Mouse (Mus musculus) ovary, postnatal 14 days (tissue): ENCODE measurements around the gene Dnajc17.

Experiments
- DNase-seq: peaks from one replicate; pipeline ENCODE4 v3.0.0; 2022; ENCODE audit warnings: low spot score

Dnajc17 gene

DNA sequence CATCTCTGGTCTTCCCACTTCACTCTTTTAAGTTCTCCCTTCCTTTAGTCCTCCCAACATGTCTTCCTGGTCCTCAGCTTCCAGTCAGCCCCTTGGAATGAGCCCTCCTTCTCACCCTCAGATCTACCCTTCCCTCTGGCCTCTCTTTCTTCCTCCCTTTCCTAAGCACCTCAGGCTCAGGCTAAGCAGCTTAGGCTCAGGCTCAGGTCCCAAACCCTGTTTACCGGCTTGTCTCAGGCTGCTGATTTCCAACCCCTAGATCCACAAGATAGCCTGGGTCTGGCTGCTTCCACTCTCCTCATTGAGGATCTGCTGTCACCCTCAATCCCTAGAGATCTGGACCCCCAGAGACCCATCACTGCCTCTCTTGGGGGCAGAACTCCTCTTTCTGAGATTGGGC is 10.5 kb downstream of the Dnajc17 start:
- DNase-seq, result no peak

DNA sequence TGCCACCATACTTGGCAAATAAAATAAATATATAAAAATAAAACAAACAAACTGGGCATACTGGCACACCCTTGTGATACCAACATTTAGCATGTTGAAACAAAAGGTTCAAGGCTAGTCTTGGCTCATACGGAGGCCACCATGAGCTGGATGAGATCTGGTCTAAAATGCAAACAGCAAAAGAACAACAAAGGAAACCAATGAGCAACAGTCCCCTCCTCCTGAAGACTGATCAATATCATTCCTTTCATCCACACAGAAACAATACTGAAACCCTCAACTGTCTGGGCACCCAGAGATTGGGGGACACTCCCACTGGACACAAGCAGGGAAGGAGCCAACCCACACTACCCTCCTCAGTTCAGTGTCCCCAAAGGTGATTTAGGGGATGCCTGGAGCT is 11.1 kb downstream of the Dnajc17 start:
- no peak for DNase-seq

DNA sequence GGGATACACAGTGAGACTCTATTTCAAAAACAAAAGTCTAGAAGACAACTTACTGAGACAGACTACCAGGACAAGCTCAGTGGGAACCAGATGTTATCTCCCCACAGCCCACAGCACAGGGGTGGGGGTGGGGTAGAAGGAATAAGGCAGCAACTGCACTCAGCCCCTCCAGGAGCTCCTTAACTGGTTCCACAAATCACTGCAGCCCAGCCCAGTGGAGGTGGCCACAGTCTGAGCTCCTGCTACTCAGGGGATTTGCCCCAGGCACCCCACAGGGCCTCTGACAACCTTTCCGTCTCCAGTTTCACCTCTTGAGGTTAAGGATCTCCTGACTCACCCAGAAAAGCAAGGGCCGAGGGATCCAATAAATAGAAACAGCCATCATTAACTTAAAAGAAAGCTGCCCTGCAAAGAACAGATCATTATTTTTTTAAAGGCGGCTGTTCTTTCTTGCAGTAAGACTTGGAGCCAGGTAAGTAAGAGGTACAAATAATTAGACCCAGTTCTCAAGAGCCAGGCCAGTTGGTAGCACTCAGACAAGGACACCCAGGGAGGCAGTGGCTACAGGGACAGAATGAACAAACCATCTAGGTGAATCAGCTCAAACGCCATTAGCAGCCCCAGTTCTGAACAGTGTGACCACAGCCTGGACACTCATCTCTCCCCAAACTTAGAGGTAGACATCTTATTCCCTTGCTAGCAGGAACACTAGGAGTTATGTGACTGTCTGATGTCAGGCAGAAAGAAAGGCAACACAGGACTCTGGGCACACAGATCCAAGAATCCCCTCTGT is 12.1 kb downstream of the Dnajc17 start:
- DNase-seq, result no peak

DNA sequence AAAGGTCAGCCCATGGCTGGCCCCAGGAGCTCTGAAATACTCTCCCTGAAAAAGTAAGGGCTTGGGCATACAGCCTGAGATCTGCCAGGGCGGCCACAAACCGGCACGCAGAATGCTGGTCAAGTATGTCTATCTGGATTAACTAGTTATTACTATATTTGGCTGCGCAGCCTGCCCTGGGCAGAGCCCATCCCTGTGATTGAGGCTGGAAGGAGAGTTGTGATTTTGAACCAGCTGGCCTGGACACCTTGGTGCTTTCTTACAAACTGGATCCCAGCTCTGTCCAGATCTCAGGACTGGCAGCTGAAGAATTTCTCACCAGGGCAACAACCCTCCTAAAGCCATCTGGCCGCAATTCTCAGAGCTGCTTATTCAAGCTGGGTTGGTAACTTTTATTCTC is 14.5 kb downstream of the Dnajc17 start:
- no peak for DNase-seq

DNA sequence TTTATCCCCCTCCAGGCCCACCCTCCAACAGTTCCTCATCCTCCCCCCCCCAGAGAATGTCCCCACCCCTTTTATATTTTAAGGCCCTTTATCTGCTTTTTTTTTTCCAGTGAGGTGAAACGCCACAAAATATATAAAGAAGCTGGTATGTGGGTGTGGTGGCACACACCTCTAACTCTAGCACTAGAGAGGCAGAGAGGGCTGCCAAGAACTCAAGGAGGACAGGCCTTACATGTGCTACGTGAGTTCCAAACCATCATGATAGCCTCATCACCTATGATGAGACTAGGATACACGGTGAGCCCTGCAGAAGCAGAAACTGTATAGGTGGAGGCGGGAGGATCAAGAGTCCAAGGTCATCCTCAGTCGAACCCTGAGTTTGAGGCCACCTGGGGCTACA is 17.6 kb downstream of the Dnajc17 start:
- DNase-seq, result no peak

DNA sequence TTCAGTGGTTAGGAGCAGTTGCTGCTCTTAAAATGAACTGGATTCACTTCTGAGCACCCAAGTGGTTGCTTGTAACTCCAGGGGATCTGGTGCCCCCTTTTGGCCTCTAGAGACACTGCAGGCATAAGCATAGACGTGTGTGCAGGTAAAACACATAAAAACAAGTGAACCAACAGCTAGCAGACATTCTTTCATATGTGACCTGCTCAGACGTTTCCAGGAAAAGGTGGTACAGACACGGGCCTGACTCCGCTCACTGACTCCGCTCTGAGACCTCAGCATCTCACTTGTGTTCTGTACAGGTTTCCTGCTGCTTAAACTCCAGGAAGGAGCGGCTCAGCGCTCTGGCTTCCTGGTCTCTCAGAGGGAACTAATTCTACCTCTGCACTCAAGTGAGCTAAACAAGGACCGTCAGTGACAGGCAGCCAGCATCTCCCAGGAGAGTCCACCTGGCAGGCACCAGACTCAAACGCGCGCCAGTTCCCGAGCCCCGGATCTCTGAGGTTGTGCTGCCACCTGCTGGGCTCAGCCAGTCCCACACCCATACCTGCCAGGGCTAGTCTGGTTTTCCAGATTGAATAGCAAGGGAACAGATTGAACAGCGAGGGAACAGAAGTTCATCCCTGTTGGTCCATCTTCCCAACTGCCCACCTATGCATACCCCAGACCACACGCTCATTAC is 19.4 kb downstream of the Dnajc17 start:
- peak; percentile 81 for DNase-seq

DNA sequence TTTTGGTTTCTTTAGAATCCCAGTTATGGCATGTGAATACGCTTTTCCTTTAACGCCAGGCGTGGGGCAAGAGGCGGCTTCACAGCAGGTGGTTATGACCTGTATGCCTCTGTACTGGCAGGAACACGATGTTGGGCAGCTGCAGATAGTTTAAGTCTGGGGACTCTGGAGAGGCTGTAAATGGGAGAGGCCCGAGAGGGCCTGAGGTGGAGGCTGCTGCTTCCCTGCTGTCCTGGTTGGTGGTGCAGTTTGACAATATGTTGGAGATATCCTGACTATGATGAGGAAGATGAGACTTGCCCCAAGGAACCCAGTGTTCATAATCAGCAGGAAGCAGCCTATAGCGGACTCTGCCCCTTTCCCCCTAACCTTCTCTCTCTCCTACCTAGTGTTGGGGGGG is 25.7 kb downstream of the Dnajc17 start:
- DNase-seq, result no peak

DNA sequence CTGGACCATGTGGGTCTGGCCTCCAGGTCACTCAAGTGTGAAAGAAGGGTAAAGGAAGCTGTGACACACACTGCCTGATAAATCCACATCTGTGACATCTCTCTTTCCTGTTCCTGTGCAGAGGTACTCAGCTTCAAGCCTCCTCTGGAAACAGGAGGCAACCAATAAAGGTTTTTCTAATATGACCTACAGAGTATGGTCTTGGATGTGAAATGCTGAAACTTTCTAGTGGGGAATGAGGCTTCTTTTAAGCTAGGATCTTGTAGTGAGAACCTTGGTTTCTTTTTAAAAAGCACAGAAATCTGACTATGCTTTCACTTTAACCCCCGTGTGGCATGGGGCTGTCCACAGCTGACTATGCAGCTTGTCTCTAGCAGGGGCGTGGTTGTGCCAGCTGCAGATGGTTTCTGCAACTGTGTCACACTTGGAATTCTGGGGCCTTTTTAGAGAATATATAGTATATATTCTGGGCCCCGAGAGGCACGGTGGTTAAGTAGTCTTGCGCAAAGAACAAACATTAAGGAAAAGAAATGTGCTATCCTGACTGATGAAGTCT is 31.1 kb downstream of the Dnajc17 start:
- DNase-seq, result no peak

DNA sequence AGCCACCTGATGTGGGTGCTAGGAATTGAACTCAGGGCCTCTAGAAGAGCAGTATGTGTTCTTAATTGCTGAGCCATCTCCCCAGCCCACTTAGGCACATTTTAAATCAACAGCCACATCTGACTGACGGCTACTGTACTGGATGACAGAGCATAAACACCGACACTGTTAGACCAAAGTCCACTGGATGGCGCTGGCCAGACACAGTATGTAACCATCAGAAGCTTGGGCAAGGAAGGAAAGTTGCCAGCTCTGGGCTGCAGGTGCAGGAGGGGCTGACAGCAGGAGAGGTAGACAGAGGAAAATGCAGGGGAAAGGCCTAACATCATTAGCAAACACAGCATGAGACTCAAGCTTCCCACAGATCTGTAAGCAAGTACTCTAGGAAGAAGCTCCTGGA is 31.8 kb downstream of the Dnajc17 start:
- no peak for DNase-seq

DNA sequence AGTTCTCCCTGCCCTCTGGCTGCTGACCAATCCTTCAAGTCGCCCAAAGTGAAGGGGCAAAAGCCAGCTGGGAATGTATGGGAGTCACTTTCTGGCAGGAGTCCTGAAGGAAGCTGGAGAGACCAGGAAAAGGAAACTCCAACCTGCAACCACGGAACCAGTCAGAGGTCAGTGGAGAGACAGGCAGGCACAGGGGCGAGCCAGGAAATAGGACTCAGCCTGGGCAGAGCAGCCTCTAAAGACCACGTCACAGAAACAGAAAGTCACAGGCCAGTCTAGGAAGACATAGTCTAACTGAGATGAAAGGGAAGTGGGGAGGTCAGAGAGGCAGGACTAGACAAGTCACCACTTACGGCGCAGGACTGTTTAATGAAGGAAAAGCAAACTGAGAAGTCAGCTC is 33.0 kb downstream of the Dnajc17 start:
- no peak for DNase-seq

DNA sequence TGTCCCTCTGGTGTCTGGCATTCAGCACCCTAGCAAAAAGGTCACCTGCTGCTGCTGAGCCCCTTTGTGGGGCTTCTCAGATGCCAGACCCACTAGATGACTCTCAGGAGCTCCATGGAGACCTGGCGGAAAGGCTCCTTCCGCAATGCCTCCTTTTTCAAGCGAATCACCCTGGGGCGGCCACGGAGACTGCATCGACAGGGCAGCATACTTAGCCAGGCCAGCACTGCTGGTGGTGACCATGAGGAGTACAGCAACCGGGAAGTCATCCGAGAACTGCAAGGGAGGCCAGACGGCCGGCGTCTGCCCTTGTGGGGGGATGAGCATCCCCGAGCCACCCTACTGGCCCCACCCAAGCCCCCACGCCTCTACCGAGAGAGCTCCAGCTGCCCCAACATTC is 33.7 kb downstream of the Dnajc17 start:
- no peak for DNase-seq

DNA sequence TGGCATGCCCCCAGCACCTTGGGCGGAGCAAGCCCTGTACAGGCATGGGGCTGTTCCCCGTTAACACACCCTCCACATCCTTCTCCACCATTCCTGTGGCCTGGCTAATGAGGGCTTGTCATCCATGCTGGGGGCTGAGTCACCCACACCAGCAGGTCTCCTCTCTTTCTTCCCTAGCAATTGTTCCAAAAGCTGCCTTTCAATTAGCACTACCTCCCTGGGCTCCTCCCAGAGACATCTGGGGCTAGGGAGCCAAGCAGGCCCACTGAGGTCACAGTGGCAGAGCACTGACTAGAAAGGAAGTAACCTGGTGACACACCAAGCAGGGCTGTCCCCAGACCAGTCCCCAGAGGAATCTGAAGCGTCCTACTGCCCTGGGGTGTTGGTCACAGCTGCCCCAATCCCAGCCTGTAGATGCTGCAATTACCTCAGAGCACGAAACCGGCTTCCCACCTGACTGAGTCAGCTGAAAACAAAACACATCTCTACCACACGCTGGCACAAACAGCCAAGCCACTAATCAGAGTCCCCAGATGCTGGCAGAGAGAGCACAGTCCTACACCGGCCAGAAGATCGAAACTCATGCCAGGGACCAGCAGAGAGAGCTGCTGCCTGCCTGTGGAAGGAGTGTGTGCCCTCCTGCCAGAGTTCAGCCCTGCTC is 34.5 kb downstream of the Dnajc17 start, which contains the start of gene Gm14137:
Gm14137 (plus strand) TSS at position 519 of the 661 bp plus-strand sequence.
- no peak for DNase-seq

DNA sequence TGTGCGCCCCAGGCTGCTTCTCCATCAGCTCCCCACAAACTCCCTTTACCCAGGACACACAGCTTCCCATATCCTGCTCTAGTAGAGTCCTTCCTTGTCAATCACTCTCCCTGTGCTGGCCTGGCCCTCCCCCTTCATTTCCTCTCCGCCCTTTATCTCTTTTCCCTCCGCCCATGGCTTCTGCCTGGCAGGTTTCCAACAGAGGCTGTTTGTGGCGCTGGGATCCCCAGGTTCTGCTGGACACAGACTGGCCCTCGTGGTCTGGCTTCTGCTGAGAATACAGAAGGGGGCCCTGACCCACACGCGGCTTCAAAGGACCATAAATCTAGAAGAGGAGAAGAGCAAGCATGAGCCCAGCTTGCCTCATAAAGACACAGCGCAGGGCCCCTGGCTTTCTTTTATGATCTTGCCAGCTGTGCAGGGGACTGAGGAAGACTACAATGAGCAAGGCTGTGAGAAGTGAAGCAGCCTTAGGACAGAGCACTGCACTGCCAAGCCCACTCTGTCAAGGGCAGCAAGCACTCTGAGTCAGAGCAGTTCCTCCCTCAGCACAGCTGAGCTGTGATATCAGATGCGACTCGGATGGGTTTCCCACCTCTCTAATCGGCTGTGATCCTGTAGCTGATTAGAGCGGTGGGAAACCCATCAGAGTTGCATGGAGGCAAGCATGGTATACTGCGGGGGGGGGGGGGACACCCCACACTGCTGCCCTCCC is 35.6 kb downstream of the Dnajc17 start:
- peak; percentile 37 for DNase-seq

DNA sequence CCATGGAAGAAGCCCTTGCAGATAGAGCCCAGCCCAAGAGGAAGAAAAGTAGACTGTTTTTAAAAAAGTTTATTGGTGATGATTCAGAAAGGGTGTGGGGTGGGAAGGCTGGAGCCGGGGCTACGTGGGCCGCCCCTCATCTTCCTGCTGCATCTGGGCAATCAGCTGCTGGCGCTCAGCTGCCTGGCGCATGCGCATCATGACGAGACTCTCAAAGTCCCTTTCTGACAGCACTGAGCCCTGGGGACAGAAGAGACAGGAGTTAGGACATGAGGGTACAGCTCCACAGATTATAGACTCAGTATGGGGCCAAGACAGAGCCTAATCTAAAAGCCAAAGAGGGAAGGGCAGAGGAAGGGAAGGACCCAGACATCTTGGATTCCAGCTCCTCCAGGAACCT is 36.1 kb downstream of the Dnajc17 start:
- DNase-seq, result no peak

DNA sequence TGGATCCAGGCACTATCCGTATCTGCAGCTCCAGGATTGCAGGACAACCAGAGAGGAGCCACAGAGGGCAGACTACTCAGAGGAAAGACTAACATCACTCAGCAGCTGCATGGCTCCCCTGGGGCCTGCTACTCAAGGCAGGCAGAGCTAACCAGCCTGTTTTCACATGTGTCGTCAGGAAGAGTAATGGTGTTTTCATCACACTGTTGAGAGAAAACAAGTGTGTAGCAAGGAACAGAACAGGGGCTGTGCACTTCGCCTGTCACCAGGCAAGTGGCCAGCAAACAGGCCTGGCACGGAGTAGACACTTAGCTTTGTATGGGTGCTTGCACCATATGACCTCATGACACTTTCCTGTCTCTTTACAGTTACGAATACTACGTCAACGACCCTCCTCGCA is 37.0 kb downstream of the Dnajc17 start:
- DNase-seq, result no peak

DNA sequence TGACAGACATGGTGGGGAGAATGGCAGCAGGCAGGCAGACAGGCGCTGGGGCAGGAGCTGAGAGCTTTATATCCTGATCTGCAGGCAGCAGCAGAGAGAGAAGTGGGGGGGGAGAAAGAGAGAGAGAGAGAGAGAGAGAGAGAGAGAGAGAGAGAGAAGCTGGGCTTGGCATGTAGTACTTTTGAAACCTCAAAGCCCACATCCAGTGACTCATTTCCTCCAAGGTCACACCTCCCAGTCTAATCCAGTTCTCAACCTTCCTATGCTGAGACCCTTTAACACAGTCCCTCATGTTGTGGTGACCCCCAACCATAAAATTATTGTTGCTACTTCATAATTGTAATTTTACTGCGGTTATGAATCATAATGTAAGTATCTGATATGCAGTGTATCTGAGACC is 38.3 kb downstream of the Dnajc17 start:
- no peak for DNase-seq

DNA sequence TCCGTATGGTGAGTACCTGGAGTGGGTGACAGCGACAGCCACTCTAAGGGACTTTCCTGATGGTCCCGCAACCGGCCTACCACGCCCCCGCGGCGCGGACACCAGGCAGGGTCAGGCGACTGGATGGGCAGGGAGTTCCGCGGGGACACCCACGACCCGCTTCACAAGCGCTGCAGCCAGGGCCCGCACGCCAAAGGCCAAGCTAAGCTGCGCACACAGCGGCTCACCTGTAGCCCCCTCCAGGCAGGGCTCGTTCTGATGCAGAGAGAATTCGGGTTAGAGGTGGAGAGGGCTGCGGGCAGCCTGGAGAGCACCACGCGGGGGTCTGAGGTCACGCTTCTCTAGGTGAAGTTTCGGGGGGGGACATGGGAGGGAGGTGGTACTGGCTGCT is 40.7 kb downstream of the Dnajc17 start:
- DNase-seq, result no peak

DNA sequence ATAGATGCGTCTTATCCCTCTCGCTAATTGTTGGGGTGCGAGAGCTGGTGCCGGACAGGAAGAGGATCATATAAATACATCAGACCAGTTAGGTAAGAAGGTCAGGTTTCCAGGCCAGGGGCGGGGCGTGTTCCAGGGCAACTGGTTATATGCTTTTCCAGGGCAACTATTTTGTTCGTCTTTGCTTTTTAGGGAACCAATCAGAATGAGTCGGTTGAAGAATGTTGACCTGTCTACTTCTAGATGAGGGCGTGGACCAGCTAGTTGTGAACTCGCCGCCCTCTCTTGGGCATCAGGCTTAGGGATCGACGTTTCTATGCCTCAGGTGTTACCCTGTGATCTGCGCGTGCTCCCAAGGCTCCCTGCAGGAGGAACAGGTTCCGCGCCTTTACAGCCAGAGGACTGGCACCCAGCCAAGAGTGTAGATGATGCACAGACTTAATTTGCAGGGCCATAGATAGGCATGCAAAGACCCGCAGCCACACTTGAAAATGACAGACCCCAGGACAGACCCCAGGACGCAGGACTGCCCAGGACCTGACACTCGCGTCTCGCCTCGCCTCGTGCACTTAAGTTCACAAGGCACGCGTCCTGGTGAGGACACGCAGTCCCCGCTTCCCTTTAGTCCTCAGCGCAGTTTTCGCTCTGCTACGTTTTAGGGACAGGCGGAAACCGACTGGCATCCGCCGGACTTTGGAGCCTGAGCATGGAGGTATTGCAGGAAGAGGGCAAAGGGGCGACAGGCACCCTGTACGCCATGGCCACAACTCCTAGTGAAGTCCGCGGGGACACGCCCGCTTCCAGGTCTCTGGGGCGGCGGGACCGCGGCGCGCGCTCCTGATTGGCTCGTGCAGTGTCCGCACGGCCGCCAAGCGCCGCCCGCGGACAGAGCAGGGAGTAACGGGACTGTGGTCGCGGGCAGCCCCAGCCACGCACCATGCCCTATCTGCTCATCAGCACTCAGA is 41.4 kb downstream of the Dnajc17 start, which contains the start of gene Gchfr:
Gchfr (plus strand) TSS at position 873 of the 965 bp plus-strand sequence.
- no peak for DNase-seq

DNA sequence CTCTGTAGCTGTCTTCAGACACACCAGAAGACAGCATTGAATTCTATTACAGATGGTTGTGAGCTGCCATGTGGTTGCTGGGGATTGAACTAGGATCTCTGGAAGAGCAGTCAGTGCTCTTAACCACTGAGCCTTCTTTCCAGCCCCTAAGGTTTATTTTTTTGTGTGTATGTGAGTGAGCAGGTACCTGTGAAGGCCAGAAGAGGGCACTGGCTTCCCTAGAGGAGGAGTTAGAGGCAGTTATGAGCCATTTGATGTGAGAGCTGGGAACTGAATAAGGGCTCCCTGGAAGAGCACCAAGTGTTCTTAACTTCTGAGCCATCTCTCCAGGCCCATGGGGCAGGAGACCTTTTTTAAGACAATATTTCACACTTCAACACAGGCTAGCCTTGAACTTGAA is 43.2 kb downstream of the Dnajc17 start:
- DNase-seq, result no peak

DNA sequence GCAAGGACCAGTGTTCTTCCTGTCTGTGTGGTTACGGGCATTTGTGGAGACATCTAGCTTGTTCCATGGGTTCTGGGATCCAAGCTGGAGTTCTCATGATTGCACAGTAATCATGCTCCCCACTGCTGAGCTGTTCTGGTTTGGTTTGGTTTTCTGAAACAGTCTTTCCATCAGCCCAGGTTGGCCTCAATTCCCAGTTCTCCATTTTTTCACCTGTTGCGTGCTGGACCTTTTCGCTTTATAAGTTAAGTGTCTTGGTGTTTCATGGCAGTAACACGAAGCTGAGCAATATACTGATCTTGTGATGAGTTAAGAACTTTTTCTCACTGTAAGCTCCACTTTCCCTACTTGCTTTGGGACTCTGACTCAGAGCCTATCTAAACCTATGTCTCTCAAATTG is 44.6 kb downstream of the Dnajc17 start:
- DNase-seq, result no peak

DNA sequence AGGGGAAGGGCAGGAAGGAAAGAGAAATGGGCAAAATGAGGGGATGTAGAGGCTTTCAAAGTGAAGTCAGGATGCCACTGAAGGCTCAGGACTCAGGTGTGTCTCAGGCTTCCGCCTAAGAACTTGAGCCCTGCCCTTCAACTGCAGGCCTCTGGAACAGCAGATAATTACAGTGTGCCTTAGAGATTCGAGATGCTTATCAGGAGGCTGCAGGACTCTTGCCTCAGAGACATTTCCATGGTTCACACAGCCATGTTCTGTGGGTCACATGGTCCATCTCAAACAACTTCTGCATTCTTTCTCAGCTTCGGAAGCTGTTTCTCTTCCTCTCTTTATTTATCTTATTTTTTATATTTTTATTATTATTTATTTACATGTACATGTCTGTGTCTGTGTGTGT is 45.5 kb downstream of the Dnajc17 start:
- no peak for DNase-seq
